Mouse (Mus musculus) midbrain, embryonic 16.5 days (tissue): ENCODE data around the gene Ccdc63. TPM values are rescaled to one million over a fixed set of nuclear protein-coding genes. Genes with fewer than 3 reads are reported as not detected.

ENCODE experiments used
- ATAC-seq: fragments of 200-750 bp; cut with Nextera tagmentation; 2 replicates; pipeline ENCODE4 v1.8.0; 2017; ENCODE audit warnings: moderate TSS enrichment
- H3K27ac ChIP-seq: fragments of 300-500 bp; sonication (generic); 2 replicates; pipeline ENCODE4 v1.5.1; 2014; ENCODE audit warnings: mild to moderate bottlenecking, low read length, mixed read lengths
- H3K27me3 ChIP-seq: fragments of 300-500 bp; sonication (generic); 2 replicates; pipeline ENCODE4 v1.6.1; 2014; ENCODE audit warnings: low read depth, low read length, mixed read lengths; ENCODE audit not compliant: control insufficient read depth, insufficient read depth
- H3K36me3 ChIP-seq: fragments of 300-500 bp; sonication (generic); 2 replicates; pipeline ENCODE4 v1.6.1; 2014; ENCODE audit warnings: mild to moderate bottlenecking, low read length, moderate library complexity, mixed read lengths; ENCODE audit not compliant: control insufficient read depth, insufficient read depth
- H3K4me1 ChIP-seq: fragments of 300-500 bp; sonication (generic); 2 replicates; pipeline ENCODE4 v1.6.1; 2014; ENCODE audit warnings: mild to moderate bottlenecking, low read length, mixed read lengths; ENCODE audit not compliant: control insufficient read depth, insufficient read depth
- H3K4me2 ChIP-seq: fragments of 300-500 bp; sonication (generic); 2 replicates; pipeline ENCODE4 v1.6.1; 2014; ENCODE audit warnings: mild to moderate bottlenecking, low read length, mixed read lengths
- H3K4me3 ChIP-seq: fragments of 300-500 bp; sonication (generic); 2 replicates; pipeline ENCODE4 v1.5.1; 2014; ENCODE audit warnings: low read depth, mild to moderate bottlenecking, low read length, moderate library complexity, mixed read lengths
- H3K9ac ChIP-seq: fragments of 300-500 bp; sonication (generic); 2 replicates; pipeline ENCODE4 v1.6.1; 2014; ENCODE audit warnings: low read depth, low read length, mixed read lengths
- H3K9me3 ChIP-seq: fragments of 300-500 bp; sonication (generic); replicated peaks from 2 replicates; pipeline ENCODE4 v1.6.1; 2014; ENCODE audit warnings: mild to moderate bottlenecking, low read length, mixed read lengths; ENCODE audit not compliant: control insufficient read depth, poor library complexity, severe bottlenecking
- WGBS: fragments of 180-500 bp; shearing (Covaris S2); extraction: QIAGEN DNeasy Blood & Tissue Kit; methylation state at CpG from one replicate; pipeline ENCODE4 v1.1.7; 2014; 5-methylcytosine and 5-hydroxymethylcytosine counted together
- polyA plus RNA-seq: library from polyadenylated mRNA; unstranded; fragments of >200 nt; fragmentation: Nextera tagmentation; extraction: Ambion mirVana; gene quantifications from 2 replicates; pipeline ENCODE4 v1.2.1, GENCODE M21; 2015

Gene Ccdc63
- polyA plus RNA-seq, 1 experiment from 2014 or later: 0.24 TPM

DNA sequence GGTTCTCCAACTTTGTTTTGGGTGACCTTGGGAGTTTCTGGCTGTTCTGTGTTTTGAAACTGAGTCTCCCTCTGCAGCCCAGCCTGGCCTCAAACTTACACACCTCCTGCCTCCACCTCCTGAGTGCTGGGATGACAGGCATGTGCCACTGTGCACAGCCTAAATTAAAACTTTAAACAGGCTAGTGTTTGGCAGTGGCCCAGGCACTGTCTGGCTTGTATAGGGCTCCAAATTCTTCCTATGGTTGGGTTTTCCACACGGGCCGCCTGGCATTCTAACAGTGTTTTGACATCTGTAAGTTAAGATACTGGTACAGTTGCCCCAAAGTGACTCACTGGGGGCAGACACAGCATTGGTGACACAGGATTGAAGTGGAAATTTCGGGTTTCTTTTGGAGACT lies 54.5 kb downstream of the Ccdc63 start:
- Histone ChIP-seq H3K27ac (no peak overlapping the region), H3K4me2 (no peak overlapping the region), H3K4me1 (no peaks in the 10 kb centered on the region), H3K27me3 (no peaks in the 10 kb centered on the region), H3K9me3 (no peaks in the 10 kb centered on the region), H3K36me3 (no peaks in the 10 kb centered on the region), H3K9ac (no peak overlapping the region), H3K4me3 (no peak overlapping the region)
- WGBS: 71% methylated on average over 3 of the region's 3 CpGs
- no peak for ATAC-seq

DNA sequence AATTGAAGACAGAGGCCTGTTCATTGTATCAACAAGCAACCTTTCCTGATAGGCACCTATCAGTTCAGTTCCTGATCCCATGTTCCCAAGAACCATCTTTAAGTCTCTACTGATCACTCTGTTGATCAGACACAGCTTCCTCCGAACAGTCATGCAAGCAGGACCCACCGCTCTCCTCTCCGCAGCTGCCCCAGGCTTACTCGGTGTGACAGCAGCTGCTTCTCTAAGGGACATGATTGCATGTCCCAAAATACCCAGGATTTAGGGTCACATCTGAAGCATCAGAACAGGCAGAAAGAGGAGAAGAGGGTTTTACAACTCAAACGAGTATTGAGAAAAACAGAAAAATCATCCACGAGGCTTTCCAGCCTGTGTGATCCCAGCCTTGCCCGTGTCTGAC lies 55.3 kb downstream of the Ccdc63 start:
- Histone ChIP-seq H3K4me3 (no peak overlapping the region), H3K9me3 (no peaks in the 10 kb centered on the region), H3K36me3 (no peaks in the 10 kb centered on the region), H3K9ac (no peak overlapping the region), H3K27ac (no peak overlapping the region), H3K4me2 (no peak overlapping the region), H3K4me1 (no peaks in the 10 kb centered on the region), H3K27me3 (no peaks in the 10 kb centered on the region)
- WGBS: 75% methylated on average over 7 of the region's 7 CpGs
- ATAC-seq: no peak

DNA sequence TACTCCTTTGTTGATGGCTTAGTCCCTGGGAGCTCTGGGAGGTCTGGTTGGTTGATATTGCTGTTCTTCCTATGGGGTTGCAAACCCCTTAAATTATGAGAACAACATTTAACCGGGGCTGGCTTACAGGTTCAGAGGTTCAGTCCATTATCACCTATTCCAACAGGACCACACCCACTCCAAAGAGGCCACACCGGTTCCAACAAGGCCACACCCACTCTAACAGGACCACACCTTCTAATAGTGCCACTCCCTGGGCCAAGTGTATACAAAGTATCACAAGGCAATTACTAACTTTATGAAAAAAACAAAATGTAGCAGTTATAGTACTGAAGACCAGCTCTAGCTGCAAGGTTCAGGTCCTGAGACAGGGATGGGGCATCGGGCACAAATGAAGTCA lies 56.2 kb downstream of the Ccdc63 start:
- Histone ChIP-seq H3K9ac (no peak overlapping the region), H3K27me3 (no peaks in the 10 kb centered on the region), H3K4me1 (no peaks in the 10 kb centered on the region), H3K4me3 (no peak overlapping the region), H3K27ac (no peak overlapping the region), H3K36me3 (no peaks in the 10 kb centered on the region), H3K9me3 (no peaks in the 10 kb centered on the region), H3K4me2 (no peak overlapping the region)
- WGBS: 79% methylated on average over 3 of the region's 3 CpGs
- no peak for ATAC-seq

DNA sequence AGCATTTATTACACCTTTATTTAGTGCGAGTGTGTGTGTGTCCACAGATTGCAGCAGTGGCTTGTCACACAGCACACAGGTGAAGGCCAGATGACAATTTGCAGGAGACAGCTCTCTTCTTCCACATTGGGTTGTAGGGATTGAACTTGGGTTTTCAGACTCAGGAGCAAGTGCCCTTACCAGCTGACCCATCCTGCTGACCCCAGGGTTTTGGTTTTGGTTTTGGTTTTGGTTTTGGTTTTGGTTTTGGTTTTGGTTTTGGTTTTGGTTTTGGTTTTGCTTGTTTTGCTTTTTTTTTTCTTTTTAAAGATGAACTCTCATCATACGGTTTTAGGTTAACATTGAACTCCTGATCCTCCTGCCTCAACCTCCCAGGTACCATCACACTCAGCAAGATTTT lies 57.3 kb downstream of the Ccdc63 start:
- WGBS: 100% methylated on average over 2 of the region's 2 CpGs
- no peak overlapping the region for H3K4me2 ChIP-seq
- no peak overlapping the region for H3K9ac ChIP-seq
- H3K4me3 ChIP-seq: no peak overlapping the region
- no peak for ATAC-seq
- no peaks in the 10 kb centered on the region for H3K9me3 ChIP-seq
- no peaks in the 10 kb centered on the region for H3K27me3 ChIP-seq
- no peak overlapping the region for H3K27ac ChIP-seq
- no peaks in the 10 kb centered on the region for H3K36me3 ChIP-seq
- no peaks in the 10 kb centered on the region for H3K4me1 ChIP-seq

DNA sequence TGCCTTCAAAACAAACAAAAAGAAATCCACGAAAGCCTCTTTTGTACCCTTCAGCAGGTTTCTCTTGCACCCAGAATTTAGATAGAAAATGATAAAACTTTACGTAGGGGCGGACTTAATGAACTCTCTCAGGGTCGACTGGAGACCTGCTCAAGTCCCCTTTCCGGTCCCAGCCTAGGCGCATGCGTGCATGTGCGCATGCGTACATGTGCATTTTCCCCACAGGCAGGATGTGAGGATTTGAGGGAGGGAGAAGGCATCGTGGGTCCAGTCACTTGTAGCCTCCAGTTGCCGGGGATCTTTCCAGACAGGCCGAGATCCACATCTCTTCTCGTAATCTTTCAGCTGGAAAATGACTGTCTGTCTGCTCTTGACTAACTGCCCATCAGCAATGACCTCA lies 59.2 kb downstream of the Ccdc63 start:
- Histone ChIP-seq H3K36me3 (no peaks in the 10 kb centered on the region), H3K4me1 (no peaks in the 10 kb centered on the region), H3K4me2 (no peak overlapping the region), H3K9me3 (no peaks in the 10 kb centered on the region), H3K4me3 (no peak overlapping the region), H3K9ac (no peak overlapping the region), H3K27me3 (no peaks in the 10 kb centered on the region), H3K27ac (no peak overlapping the region)
- no peak for ATAC-seq
- 90% methylated on average over 13 of the region's 13 CpGs for whole genome bisulfite sequencing

DNA sequence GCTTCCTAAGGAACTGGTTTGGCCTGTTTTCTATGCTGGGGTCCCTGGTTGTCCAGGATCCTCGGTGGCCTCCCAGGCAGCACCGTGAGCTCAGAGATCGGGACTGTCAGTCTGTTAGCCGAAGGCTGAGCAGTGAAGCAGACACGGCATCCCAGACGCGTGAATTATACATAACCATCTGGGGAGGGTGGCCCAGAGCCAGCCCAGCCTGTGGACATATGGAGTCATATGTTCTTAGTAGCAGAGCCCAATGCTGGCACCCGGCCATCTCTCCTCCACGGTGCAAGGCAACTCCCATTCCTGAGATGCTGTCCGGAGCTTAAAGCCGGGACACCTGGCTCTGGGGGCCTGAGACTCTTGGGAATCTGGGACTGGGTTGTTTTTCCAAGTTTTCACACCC lies 59.7 kb downstream of the Ccdc63 start:
- Histone ChIP-seq H3K4me1 (no peaks in the 10 kb centered on the region), H3K27me3 (no peaks in the 10 kb centered on the region), H3K4me3 (no peak overlapping the region), H3K4me2 (no peak overlapping the region), H3K9me3 (no peaks in the 10 kb centered on the region), H3K9ac (no peak overlapping the region), H3K27ac (no peak overlapping the region), H3K36me3 (no peaks in the 10 kb centered on the region)
- 44% methylated on average over 11 of the region's 11 CpGs for WGBS
- no peak for ATAC-seq

DNA sequence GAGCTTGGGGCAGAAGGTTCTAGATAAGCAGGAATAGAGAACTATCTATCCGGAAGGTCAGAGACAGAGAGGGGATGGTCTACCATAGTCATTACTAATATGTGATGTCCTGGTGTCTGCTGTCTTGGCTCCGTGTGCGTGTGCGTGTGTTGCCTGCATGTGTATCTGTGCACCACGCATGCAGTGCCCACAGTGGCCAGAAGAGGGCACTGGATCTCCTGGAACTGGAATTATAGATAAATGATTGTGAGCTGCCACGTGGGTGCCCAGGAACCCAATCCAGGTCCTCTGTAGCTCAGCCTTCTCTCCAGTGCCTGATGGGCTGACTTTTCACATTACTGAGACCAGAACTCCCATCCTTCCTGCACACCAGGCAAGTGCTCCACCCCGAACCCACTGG lies 60.8 kb downstream of the Ccdc63 start:
- Histone ChIP-seq H3K4me1 (no peaks in the 10 kb centered on the region), H3K27me3 (no peaks in the 10 kb centered on the region), H3K36me3 (no peaks in the 10 kb centered on the region), H3K4me3 (no peak overlapping the region), H3K4me2 (no peak overlapping the region), H3K9ac (no peak overlapping the region), H3K27ac (no peak overlapping the region), H3K9me3 (no peaks in the 10 kb centered on the region)
- 77% methylated on average over 7 of the region's 7 CpGs for WGBS
- ATAC-seq: no peak

DNA sequence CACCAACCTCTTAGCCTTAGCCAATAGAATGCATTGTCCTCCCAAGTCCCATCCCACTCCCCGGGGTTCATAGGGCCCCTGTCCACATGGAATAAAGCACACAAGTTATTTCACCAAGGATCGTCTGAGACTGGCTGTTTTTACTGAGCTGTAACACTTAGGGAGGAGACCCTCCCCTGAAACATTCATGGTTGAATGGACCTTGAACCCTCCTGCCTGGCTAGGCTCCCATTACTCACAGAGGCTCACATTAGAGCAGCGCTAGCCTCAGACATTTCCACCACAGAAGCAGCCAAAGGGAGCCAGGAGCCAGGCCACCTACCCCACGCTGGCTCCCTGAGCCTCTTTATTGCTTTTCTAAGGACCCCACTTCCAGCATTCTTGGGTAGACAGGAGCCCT lies 63.4 kb downstream of the Ccdc63 start:
- H3K36me3 ChIP-seq: no peaks in the 10 kb centered on the region
- no peak for ATAC-seq
- H3K27me3 ChIP-seq: no peaks in the 10 kb centered on the region
- H3K4me2 ChIP-seq: no peak overlapping the region
- H3K4me3 ChIP-seq: no peak overlapping the region
- H3K9me3 ChIP-seq: no peaks in the 10 kb centered on the region
- H3K4me1 ChIP-seq: no peaks in the 10 kb centered on the region
- no peak overlapping the region for H3K9ac ChIP-seq
- WGBS: 84% methylated on average over 4 of the region's 4 CpGs
- H3K27ac ChIP-seq: no peak overlapping the region

DNA sequence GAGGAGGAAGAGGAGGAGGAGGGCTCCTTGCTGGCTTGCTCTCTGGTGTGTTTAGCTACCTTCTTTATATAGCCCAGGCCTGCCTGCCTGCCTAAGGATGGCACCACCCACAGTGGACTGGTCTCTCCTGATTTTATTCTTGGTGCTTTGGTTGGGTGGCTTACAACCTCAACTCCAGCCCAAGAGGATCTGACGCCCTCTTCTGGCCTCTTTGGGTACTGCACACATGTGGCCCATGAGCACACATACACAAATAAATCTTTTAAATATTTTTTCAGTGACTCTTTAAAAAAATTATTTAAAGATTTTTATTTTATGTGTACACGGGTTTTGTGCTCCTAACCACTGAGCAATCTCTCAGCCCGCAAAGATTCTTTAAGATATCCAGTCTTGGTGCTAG lies 64.9 kb downstream of the Ccdc63 start:
- no peak overlapping the region for H3K9ac ChIP-seq
- H3K9me3 ChIP-seq: no peaks in the 10 kb centered on the region
- no peaks in the 10 kb centered on the region for H3K27me3 ChIP-seq
- no peak overlapping the region for H3K4me3 ChIP-seq
- ATAC-seq: no peak
- no peak overlapping the region for H3K4me2 ChIP-seq
- H3K4me1 ChIP-seq: no peaks in the 10 kb centered on the region
- no peak overlapping the region for H3K27ac ChIP-seq
- 58% methylated on average over 3 of the region's 3 CpGs for WGBS
- H3K36me3 ChIP-seq: no peaks in the 10 kb centered on the region

DNA sequence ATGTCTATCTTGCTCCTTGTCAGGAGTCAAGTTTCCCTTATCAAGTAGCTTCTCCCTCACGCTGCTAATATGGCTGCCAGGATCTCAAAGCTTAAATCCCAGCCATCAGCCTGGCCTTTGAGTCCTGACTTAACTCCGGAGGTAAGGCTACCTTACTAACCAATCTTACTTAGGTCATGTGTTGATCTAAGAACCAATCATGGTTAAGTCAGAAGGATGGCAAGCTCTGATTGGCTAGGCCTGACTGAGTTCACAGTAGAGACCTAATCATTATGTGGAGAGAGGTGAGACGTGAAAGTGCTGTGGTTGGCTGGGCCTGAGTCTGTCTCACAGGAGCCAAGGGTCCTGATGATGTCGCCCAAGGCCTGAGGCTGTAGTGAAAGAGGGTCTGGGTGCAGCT lies 68.6 kb downstream of the Ccdc63 start:
- no peaks in the 10 kb centered on the region for H3K36me3 ChIP-seq
- H3K27me3 ChIP-seq: no peaks in the 10 kb centered on the region
- H3K9ac ChIP-seq: no peak overlapping the region
- no peak overlapping the region for H3K27ac ChIP-seq
- WGBS: 82% methylated on average over 4 of the region's 4 CpGs
- ATAC-seq: no peak
- H3K4me1 ChIP-seq: no peaks in the 10 kb centered on the region
- no peak overlapping the region for H3K4me2 ChIP-seq
- no peak overlapping the region for H3K4me3 ChIP-seq
- no peaks in the 10 kb centered on the region for H3K9me3 ChIP-seq
